Mouse (Mus musculus): Measurements from ENCODE around the gene 1500011B03Rik. TPM values are rescaled to one million over a fixed set of nuclear protein-coding genes. Genes with fewer than 3 reads are reported as not detected.

1500011B03Rik gene
- total and polyA plus RNA-seq, 3 experiments: 47.7 to 75.2 TPM; not detected in 1

GRCm38 (mm10) chr5:114783405-114784163, 39.7 kb downstream of the 1500011B03Rik start (continued):
- TF ChIP-seq CTCF (IDR thresholded peaks at IDR 0.05 in 2 of 3, conservative IDR thresholded peaks at IDR 0.05 in 1 of 3; ENCODE audit: control insufficient read depth in 1 of 3, insufficient read depth in 1 of 3, low read depth in 2 of 3, low read length in 3 of 3, poor library complexity in 1 of 3, severe bottlenecking in 1 of 3): no peak
- 0 out of 4 replicates have a peak, but pooled peaks of 1 of the 2 experiments have one; percentile 24 for TF ChIP-seq USF2 (IDR thresholded peaks at IDR 0.05; ENCODE audit: borderline replicate concordance in 1 of 2, insufficient read depth in 1 of 2, low read depth in 1 of 2, low read length in 2 of 2)
- TF ChIP-seq GATA1 (IDR thresholded peaks at IDR 0.05; ENCODE audit: low read depth, low read length): peak; percentile 77
- peak; percentile 86 for TF ChIP-seq USF1 (IDR thresholded peaks at IDR 0.05; ENCODE audit: low read depth, low read length)
- TF ChIP-seq MAFK (IDR thresholded peaks at IDR 0.05; ENCODE audit: borderline replicate concordance, low read depth, low read length): no peak
- no peak for TF ChIP-seq GABPA (IDR thresholded peaks at IDR 0.05; ENCODE audit: low read depth, low read length)
- peak; percentile 59 to 84 for TF ChIP-seq EP300 (IDR thresholded peaks at IDR 0.05; ENCODE audit: low read depth in 1 of 2, low read length in 2 of 2)
- no peak for TF ChIP-seq ZC3H11A (IDR thresholded peaks at IDR 0.05; ENCODE audit: low read depth, low read length)
- peak; percentile 35; the same call in 1 of the 2 replicates for TF ChIP-seq HCFC1 (IDR thresholded peaks at IDR 0.05; ENCODE audit: low read depth, low read length)

GRCm38 (mm10) chr5:114782991-114783390, 40.3 kb downstream of the 1500011B03Rik start:
- no peak for DNase-seq (ENCODE audit: low read depth, low spot score)
- H3K27ac ChIP-seq (ENCODE audit: control insufficient read depth, low read depth, low read length): peak overlapping the region; percentile 90
- peaks cover 4 to 57% of the 10 kb centered on the region in 2 experiments for H3K36me3 ChIP-seq (ENCODE audit: control insufficient read depth in 1 of 2, insufficient read depth in 2 of 2, low read length in 2 of 2)
- H3K4me3 ChIP-seq (ENCODE audit: control insufficient read depth in 1 of 2, insufficient read depth in 1 of 2, low read depth in 2 of 2, low read length in 2 of 2): no peak overlapping the region
- no peaks in the 10 kb centered on the region for H3K27me3 ChIP-seq (ENCODE audit: control insufficient read depth in 1 of 2, insufficient read depth in 2 of 2, low read length in 2 of 2)
- peaks cover 37 to 63% of the 10 kb centered on the region in 2 experiments for H3K4me1 ChIP-seq (ENCODE audit: control insufficient read depth in 1 of 2, insufficient read depth in 2 of 2, low read length in 2 of 2)
- TF ChIP-seq POLR2A (IDR thresholded peaks at IDR 0.05; ENCODE audit: control insufficient read depth in 1 of 2, insufficient read depth in 1 of 2, low read depth in 1 of 2, low read length in 2 of 2, poor library complexity in 1 of 2) (no peak), ZKSCAN1 (IDR thresholded peaks at IDR 0.05; ENCODE audit: low read depth, low read length) (no peak), ZC3H11A (IDR thresholded peaks at IDR 0.05; ENCODE audit: low read depth, low read length) (0 out of 2 replicates have a peak, but pooled peaks have one; percentile 18), RAD21 (IDR thresholded peaks at IDR 0.05; ENCODE audit: low read depth, low read length) (no peak)
- H3K9me3 ChIP-seq (replicated peaks; ENCODE audit: insufficient read depth, low read length): no peaks in the 10 kb centered on the region
- H3K79me2 ChIP-seq (ENCODE audit: control insufficient read depth, insufficient read depth, low read length, poor library complexity): peaks cover 61% of the 10 kb centered on the region
- H3K9ac ChIP-seq (ENCODE audit: control insufficient read depth, low read depth, low read length, poor library complexity, severe bottlenecking): peak overlapping the region; percentile 4; the same call in 1 of the 2 replicates

GRCm38 (mm10) chr5:114780912-114781311, 42.4 kb downstream of the 1500011B03Rik start:
- Histone ChIP-seq H3K9ac (ENCODE audit: control insufficient read depth, low read depth, low read length, poor library complexity, severe bottlenecking) (peak overlapping the region; percentile 21; the same call in 1 of the 2 replicates), H3K36me3 (ENCODE audit: control insufficient read depth in 1 of 2, insufficient read depth in 2 of 2, low read length in 2 of 2) (peaks cover 1 to 69% of the 10 kb centered on the region in 2 experiments), H3K27me3 (ENCODE audit: control insufficient read depth in 1 of 2, insufficient read depth in 2 of 2, low read length in 2 of 2) (no peaks in the 10 kb centered on the region), H3K4me3 (ENCODE audit: control insufficient read depth in 1 of 2, insufficient read depth in 1 of 2, low read depth in 2 of 2, low read length in 2 of 2) (no peak overlapping the region), H3K79me2 (ENCODE audit: control insufficient read depth, insufficient read depth, low read length, poor library complexity) (peaks cover 80% of the 10 kb centered on the region), H3K9me3 (replicated peaks; ENCODE audit: insufficient read depth, low read length) (no peaks in the 10 kb centered on the region), H3K27ac (ENCODE audit: control insufficient read depth, low read depth, low read length) (peak overlapping the region; percentile 57), H3K4me1 (ENCODE audit: control insufficient read depth in 1 of 2, insufficient read depth in 2 of 2, low read length in 2 of 2) (peaks cover 37 to 78% of the 10 kb centered on the region in 2 experiments)
- DNase-seq (ENCODE audit: low read depth, low spot score): peak; percentile 70
- TF ChIP-seq POLR2AphosphoS5 (IDR thresholded peaks at IDR 0.05; ENCODE audit: borderline replicate concordance, low read depth, low read length): no peak
- no peak for TF ChIP-seq RCOR1 (IDR thresholded peaks at IDR 0.05; ENCODE audit: low read depth, low read length)
- peak; percentile 67; the same call in 1 of the 2 replicates for TF ChIP-seq MAX (IDR thresholded peaks at IDR 0.05; ENCODE audit: low read length)
- no peak for TF ChIP-seq ELF1 (IDR thresholded peaks at IDR 0.05; ENCODE audit: low read depth, low read length)
- no peak for TF ChIP-seq NELFE (IDR thresholded peaks at IDR 0.05; ENCODE audit: low read depth, low read length)
- no peak for TF ChIP-seq ZKSCAN1 (IDR thresholded peaks at IDR 0.05; ENCODE audit: low read depth, low read length)
- TF ChIP-seq SIN3A (IDR thresholded peaks at IDR 0.05; ENCODE audit: low read length): peak; percentile 51; the same call in 1 of the 2 replicates
- TF ChIP-seq ZC3H11A (IDR thresholded peaks at IDR 0.05; ENCODE audit: low read depth, low read length): no peak
- no peak for TF ChIP-seq SMC3 (IDR thresholded peaks at IDR 0.05; ENCODE audit: low read depth, low read length)
- no peak for TF ChIP-seq ZNF384 (IDR thresholded peaks at IDR 0.05; ENCODE audit: low read depth, low read length)
- no peak for TF ChIP-seq TCF12 (IDR thresholded peaks at IDR 0.05; ENCODE audit: low read depth, low read length)
- no peak for TF ChIP-seq BHLHE40 (IDR thresholded peaks at IDR 0.05; ENCODE audit: borderline replicate concordance, low read depth, low read length)
- peak; percentile 27; the same call in 1 of the 2 replicates for TF ChIP-seq ETS1 (IDR thresholded peaks at IDR 0.05; ENCODE audit: low read depth, low read length)
- TF ChIP-seq POLR2A (IDR thresholded peaks at IDR 0.05; ENCODE audit: control insufficient read depth in 1 of 2, insufficient read depth in 1 of 2, low read depth in 1 of 2, low read length in 2 of 2, poor library complexity in 1 of 2): no peak; a peak in 1 of 4 replicates
- no peak for TF ChIP-seq USF2 (IDR thresholded peaks at IDR 0.05; ENCODE audit: borderline replicate concordance in 1 of 2, insufficient read depth in 1 of 2, low read depth in 1 of 2, low read length in 2 of 2)
- TF ChIP-seq EP300 (IDR thresholded peaks at IDR 0.05; ENCODE audit: low read depth in 1 of 2, low read length in 2 of 2): no peak
- 0 out of 2 replicates have a peak, but pooled peaks have one; percentile 24 for TF ChIP-seq MXI1 (IDR thresholded peaks at IDR 0.05; ENCODE audit: low read depth, low read length)
- no peak for TF ChIP-seq MYB (IDR thresholded peaks at IDR 0.05; ENCODE audit: low read depth, low read length)
- TF ChIP-seq GABPA (IDR thresholded peaks at IDR 0.05; ENCODE audit: low read depth, low read length): no peak
- no peak for TF ChIP-seq USF1 (IDR thresholded peaks at IDR 0.05; ENCODE audit: low read depth, low read length)

All from MEL (cell line).